Mouse (Mus musculus): ENCODE measurements around the gene C730034F03Rik. TPM values are rescaled to one million over a fixed set of nuclear protein-coding genes. Genes with fewer than 3 reads are reported as not detected.

The C730034F03Rik gene
- total RNA-seq (2017) = 9.7 to 24.4 TPM (median 15.7 TPM) in 3 replicates

DNA sequence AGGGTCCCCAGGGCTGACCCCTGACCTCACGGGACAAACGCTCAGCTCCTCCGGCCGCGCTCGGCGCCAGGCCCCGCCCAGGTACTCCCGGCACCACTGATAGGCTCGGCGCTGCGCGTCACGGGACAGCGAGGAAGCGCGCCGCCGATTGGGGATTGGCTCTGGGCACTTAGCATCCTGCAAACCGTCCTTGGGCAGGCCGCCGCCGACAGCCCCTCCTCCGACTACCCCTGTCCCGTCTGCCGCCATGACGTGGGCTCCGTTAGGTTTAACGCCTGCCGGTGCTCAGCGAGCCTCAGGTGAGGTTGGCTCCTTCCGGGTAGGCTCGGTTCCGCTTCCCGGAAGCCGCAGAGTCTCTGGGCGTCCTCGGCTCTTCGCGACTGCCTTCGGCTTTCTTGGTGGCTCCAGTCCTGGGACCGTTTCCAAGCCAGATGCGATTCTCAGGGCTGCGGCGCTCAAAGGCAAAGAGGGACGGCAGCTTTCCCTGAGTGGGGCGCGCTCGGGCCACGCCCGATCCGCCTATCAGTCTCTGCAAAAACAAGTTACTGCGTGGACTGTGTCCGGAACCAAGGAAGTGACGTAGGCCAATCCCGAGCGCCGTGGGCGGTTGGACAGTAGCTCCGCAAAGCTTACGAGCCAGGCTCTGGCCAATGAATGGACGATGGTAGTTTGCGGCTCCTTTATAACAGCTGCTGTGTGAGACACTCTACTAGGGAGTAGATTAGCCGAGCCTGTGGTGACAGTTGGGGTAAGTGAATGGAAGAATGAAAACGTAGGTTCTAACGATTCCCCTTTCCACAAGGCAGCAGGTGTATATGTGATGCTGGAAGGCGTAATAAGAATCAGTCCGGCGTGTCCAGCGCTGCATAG is at the start of gene C730034F03Rik, which contains the start of the genes Gm44502 and Chkb:
C730034F03Rik (plus strand) TSS at position 238 of the 870 bp plus-strand sequence.
Gm44502 (minus strand) TSS at position 345 of the 870 bp plus-strand sequence.
Chkb (minus strand) TSS at position 557 of the 870 bp plus-strand sequence.
- ATAC-seq (replicated peaks; ENCODE audit: insufficient number of reproducible peaks, low FRiP score, low TSS enrichment, poor library complexity, severe bottlenecking) = peak; percentile 91

DNA sequence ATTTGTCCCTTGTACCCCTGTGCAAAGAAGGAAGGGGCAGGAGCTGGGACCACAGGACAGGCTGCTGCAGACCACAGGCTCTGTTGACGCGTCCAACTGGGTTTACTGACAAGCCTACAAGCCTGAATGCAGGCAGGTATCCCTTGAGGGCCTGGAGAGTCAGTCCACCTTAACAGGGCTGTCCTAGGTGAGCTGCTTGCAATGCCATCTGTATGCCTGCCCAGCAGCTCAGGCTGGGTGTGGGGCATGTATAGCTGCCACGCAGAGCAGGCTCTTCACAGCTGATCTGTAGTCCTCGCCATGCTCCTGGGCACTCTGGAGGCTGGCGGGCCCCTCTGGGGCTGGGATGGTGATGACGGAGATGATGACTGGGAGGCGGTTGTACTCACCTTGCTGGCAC is 44.8 kb upstream of the C730034F03Rik start, which contains the start of gene Klhdc7b:
Klhdc7b (plus strand) TSS at position 301 of the 400 bp plus-strand sequence.
- no peak for ATAC-seq (replicated peaks; ENCODE audit: insufficient number of reproducible peaks, low FRiP score, low TSS enrichment, poor library complexity, severe bottlenecking)

DNA sequence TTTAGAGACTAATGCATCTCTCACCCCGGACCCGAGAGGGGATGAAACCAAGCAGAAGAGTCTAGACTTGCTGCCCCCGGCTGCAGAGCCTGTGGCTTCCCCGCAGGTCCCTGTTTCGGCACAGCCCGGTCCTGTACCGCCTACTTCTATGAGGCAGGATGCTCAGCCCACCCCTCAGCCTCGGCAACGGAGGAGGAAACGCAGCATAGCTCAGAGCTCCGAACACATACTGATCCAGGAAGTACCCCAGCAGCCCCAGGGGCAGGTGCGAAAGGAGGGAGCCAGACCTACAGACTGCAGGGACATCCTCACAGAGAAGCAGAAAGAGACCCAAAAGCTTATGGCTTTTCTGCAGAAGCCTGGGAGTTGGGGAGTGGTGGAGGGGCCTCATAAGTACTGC is 42.3 kb upstream of the C730034F03Rik start:
- ATAC-seq (replicated peaks; ENCODE audit: insufficient number of reproducible peaks, low FRiP score, low TSS enrichment, poor library complexity, severe bottlenecking) = no peak

DNA sequence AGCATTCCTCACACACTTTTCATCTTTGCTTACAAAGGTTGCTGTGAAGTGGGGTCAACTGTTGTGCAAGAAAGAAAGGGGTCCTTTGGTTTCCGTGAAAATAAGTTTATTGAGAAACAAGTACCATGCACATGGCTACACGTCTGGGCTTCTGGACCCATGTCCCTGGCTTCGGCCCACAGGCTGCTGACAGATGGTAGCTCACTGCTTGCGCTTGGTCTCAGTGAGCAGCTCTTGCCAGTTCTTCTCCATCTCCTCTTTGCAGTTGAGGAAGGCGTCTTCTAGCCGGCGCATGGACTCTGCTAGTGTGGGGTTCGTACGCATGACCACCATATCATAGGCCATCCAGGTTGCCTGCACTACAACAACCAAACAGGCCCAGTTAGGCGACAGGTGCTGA is 39.3 kb upstream of the C730034F03Rik start:
- ATAC-seq (replicated peaks; ENCODE audit: insufficient number of reproducible peaks, low FRiP score, low TSS enrichment, poor library complexity, severe bottlenecking) = no peak

DNA sequence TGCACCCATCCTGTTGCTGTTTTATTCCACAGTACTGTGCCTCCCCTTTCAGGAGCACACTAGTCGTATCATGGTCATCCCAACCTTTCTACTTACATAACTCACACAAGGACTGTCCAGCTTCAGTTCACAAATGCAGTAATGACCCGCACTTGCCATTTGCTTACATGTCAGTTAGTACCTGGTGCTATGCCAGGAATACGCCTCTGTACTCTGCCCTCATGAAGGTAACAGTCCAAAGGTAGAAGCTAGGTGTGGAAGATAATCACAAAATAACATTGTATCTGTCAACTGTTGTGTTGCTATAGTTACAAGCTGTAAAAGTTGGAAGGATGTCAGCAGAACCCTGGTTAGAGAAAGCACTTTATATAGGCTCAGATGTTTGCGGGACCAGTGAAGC is 32.5 kb upstream of the C730034F03Rik start:
- ATAC-seq (replicated peaks; ENCODE audit: insufficient number of reproducible peaks, low FRiP score, low TSS enrichment, poor library complexity, severe bottlenecking) = no peak

DNA sequence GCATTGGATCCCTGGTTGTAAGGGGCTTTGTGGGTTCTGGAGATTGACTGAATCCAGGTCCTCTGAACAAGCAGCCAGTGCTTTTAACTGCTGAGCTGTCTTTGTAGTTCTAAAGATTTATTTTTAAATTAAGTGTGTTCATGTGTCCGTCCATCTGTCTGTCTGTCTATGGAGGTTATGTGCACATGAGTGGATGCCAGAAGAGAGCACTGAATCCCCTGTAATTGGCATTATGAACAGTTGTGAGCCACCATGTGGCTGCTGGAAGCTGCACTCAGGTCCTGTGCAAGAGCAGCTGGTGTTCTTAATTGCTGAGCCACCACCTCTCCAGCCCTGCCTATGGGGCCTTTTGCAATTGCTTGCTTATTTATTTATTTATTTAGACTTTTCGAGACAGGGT is 31.2 kb upstream of the C730034F03Rik start:
- no peak for ATAC-seq (replicated peaks; ENCODE audit: insufficient number of reproducible peaks, low FRiP score, low TSS enrichment, poor library complexity, severe bottlenecking)

DNA sequence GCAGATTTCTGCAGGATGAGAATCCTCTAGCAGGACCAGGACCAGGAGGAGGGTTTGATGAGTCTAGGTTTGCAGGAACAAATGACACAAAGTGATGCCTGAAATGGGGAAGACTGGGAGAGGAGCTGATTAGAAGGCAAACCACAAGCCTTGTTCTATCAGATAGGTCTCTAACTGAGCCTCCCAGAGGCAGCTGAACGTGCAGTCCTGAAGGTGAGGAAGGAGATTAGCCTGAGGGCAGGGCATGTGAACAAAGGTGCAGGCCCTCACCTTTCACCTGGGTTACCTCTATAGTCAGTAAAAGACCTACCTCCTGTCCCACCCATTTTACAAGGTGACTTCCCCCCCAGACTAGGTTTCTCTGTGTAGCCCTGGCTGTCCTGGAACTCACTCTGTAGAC is 29.7 kb upstream of the C730034F03Rik start:
- ATAC-seq (replicated peaks; ENCODE audit: insufficient number of reproducible peaks, low FRiP score, low TSS enrichment, poor library complexity, severe bottlenecking) = no peak

DNA sequence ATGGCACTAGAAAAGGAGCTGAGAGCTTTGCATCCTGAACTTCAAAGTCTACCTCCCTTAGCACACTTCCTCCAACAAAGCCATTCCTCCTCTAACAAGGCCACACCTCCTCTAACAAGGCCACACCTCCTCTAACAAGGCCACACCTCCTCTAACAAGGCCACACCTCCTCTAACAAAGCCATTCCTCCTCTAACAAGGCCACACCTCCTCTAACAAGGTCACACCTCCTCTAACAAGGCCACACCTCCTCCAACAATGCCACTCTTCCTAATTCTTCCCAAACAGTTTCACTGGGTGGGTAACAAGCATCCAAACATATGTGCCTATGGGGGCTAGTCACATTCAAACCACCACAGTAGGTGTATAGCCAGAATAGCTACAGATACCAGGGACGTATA is 26.9 kb upstream of the C730034F03Rik start:
- ATAC-seq (replicated peaks; ENCODE audit: insufficient number of reproducible peaks, low FRiP score, low TSS enrichment, poor library complexity, severe bottlenecking) = no peak

DNA sequence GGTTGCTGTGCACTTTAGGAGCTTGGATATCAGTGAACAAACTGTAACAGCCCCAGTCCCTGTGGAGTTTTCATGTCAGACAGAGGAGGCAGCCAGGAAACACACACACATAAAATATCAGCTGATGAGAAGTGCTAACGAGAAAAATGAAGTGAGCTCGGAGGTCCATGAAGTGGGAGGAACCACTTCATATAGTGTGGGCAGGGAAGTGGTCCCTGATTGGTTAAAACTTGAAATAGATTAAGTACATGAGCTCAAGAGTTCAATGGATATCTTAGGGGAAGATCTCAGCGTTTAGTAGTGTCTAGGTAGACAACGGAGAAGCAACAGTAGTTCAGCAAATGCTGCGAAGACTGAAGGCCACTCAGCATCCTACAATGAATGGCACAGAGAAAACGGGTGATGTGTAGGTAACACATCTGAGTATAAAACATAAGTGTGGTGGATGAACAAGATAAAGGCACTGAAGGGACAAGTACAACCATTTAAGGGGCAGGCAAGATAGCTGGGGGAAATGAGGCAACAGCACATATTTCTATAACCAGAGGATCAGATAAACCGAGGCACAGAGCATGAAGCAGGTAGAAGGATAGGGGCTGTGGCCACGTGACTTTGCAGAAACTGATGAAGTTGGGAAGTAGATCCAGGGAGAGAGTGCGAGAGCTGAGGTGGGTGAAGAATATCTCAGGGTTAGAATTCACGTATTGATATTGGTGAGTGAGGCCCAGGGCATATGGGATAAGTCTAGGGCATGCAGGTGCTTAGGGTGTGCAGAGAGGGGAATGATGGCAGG is 24.4 kb upstream of the C730034F03Rik start:
- no peak for ATAC-seq (replicated peaks; ENCODE audit: insufficient number of reproducible peaks, low FRiP score, low TSS enrichment, poor library complexity, severe bottlenecking)

DNA sequence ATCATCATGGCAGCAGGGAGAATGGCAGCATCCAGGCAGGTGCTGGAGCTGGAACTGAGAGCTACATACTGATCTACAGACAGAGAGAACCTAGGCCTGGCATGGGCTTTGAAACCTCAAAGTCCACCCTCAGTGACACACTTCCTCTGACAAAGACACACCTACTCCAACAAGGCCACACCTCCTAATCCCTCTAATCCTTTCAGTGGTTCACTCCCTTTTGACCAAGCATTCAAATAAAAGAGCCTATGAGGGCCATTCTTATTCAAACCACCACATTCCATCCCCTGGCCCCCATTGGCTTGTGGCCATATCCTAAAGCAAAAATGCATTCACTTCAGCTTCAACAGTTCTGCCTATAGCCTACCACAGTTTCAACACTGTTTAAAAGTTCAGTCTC is 22.7 kb upstream of the C730034F03Rik start:
- no peak for ATAC-seq (replicated peaks; ENCODE audit: insufficient number of reproducible peaks, low FRiP score, low TSS enrichment, poor library complexity, severe bottlenecking)

DNA sequence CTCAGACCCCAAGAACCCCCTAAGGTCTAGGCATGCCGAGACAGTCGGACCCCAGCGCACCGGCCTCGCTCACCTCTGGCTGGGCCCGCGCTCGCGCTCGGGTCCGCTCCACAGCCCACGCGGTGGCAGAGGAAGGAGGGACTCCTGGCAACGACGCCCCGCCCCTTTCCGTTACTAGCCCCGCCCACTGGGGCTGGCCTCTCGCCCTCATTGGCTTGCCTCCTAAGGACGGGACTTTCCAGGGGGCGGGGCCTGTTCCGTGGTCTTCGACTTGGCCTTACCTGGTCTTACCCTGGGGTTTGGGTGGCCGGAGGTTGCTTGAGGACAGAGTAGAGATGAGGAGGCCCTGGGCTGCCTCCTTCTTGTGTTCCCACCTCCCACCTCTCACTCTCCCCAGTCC is 19.3 kb upstream of the C730034F03Rik start, which contains the start of gene Syce3:
Syce3 (minus strand) TSS at position 386 of the 400 bp plus-strand sequence.
- no peak for ATAC-seq (replicated peaks; ENCODE audit: insufficient number of reproducible peaks, low FRiP score, low TSS enrichment, poor library complexity, severe bottlenecking)

DNA sequence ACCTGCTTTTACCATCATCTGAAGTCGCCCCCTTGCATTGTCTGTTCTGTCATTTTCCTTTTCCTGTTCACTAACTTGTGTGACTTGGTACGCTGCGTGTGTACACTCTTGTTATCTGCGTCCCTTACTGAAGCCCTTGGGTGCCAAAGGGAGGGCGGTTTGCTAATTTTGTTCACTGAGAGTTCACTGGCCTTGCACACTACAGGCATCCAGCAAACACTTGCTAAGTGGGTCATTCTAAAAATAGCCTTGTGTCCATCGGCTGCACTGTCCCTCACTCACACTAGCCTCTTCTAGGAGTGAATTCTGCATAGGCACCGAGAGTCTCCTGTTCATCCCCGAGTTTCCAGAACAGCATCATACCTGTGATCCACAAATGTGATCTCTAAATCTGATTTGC is 14.1 kb upstream of the C730034F03Rik start:
- ATAC-seq (replicated peaks; ENCODE audit: insufficient number of reproducible peaks, low FRiP score, low TSS enrichment, poor library complexity, severe bottlenecking) = no peak

DNA sequence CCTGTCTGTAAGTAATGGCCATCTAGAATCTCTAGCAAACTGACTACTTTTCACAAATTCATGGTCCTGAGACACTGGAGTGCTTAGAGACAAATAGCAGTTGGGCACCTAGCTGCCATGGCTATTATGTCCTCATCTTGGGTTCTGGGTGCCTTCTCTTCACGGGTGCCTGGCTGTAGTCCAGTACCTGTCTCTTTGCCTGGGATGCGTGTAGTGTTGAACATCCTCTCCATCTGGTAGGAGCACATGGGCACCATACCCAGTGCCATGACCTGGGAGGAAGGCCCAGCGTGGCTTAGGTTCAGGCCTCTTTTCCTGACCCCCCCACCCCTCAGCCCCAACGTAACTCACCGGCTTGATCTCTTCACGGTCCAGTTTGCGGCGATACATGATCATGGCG is 7.5 kb upstream of the C730034F03Rik start:
- ATAC-seq (replicated peaks; ENCODE audit: insufficient number of reproducible peaks, low FRiP score, low TSS enrichment, poor library complexity, severe bottlenecking) = no peak

DNA sequence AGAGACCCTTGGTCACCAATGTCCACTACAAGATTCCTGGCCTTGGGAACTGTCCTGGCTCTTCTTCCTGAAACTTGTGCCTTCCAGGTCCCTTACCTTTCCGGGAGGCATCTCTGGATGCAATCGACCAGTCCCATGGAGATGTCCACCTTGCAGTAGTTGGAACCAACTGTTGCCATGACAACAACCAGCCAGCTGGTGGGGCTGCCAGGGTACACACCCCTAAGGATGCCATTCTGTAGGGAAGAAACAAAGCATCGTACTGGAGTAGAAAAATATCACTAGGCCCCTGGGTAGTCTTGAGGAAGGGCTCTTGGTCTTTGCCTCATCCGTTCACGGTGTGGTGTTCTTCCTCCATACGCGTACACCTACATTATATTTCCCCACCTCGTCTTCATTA is 4.8 kb upstream of the C730034F03Rik start:
- ATAC-seq (replicated peaks; ENCODE audit: insufficient number of reproducible peaks, low FRiP score, low TSS enrichment, poor library complexity, severe bottlenecking) = no peak

DNA sequence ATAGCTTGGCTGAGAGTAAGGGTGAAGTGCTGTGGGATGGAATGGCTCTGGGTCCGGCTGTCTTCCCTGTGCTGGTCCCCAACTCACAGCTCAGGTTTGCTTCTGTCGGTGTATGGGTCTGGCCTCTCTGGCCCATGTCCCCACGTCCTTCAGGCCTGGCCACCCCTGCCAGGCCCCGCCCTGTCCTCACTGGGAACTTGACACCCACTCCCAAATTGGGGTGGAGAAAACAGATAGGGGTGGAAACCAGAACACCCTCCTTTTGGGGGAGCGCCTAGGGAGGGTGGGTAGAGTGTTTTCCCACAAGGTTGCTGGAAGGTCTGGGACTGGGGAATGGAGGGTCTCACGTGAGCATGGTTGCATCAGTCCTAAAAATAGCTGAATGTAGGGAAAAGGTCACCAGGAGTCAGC is 3.7 kb upstream of the C730034F03Rik start, which contains the start of gene Cpt1b:
Cpt1b (minus strand) TSS at position 153 of the 411 bp plus-strand sequence.
- no peak for ATAC-seq (replicated peaks; ENCODE audit: insufficient number of reproducible peaks, low FRiP score, low TSS enrichment, poor library complexity, severe bottlenecking)

DNA sequence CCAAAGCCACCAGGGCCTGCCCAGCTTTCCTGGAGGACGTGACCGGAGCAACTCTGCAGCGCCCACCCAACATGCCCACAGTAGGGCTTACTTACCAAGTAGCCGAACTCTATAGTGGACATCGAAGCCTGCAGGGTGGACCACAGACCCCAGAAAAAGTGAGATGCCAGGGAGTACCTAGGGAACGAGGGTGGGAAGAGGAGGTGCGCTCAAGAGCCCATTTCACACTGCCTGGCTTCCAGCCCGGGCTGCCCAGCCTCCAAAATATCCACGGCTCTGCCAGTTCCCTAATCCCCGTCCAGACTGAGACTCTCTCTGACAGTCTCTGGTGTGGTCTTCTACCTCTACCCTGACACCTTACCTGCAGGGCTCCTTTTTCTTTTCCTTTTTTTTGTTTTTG is 2.7 kb upstream of the C730034F03Rik start:
- ATAC-seq (replicated peaks; ENCODE audit: insufficient number of reproducible peaks, low FRiP score, low TSS enrichment, poor library complexity, severe bottlenecking) = no peak

DNA sequence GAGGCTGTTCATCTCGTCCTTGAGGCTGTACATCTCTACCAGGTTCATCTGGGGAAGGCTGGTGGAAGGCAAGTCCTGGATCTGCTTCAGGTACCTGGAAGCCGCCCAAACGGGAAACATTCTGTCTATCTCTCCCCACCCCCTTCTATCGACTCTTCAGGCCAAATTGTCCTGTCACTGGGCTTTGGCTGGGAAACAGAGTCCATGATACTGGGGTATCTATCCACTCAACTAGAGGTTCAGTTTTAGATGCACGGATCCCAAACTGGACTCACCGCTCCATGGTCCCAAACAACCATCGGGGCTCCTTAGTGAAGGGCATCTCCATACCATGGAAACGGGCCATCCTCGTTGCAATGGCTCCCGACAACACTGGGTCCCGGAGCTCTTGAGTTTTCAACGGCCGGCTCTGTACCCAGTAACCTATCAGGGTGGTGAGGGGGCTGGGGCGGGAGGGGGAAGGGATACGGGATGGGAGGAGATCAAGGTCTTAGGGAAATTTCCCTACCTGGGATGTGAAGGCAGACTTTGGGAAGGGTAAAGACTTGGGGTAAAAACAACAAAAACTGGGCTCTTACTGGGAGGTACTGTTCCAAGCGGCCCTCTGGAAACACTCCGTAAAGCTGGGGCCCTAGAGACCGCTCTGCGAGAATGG is 1.1 kb upstream of the C730034F03Rik start:
- ATAC-seq (replicated peaks; ENCODE audit: insufficient number of reproducible peaks, low FRiP score, low TSS enrichment, poor library complexity, severe bottlenecking) = no peak

DNA sequence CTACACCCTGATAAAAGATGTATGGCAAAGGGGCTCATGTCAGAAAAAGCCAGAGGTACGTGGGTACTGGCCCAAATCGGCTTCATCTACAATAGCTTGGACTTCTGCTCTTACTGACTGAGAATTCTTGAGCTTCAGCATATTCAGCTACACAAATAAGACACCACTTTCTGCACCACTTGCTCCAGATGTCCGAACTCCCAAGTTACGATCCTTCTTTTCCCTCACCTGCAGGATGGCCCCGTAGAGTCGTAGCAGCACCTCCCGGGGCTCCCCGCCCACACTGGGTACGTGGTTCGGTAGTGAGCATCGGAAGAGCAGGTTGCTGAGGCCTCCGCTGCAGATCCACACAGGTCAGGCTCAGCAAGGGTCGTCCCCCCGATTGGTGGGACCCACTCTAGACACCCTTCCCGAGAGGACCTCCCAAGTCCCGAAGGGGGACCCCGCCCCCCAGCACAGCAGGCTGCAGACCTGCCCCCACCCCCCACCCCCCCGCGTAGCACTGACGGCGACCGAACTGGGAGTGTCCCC is 503 bp upstream of the C730034F03Rik start:
- 0 out of 2 replicates have a peak, but pooled peaks have one; percentile 1 for ATAC-seq (replicated peaks; ENCODE audit: insufficient number of reproducible peaks, low FRiP score, low TSS enrichment, poor library complexity, severe bottlenecking)

DNA sequence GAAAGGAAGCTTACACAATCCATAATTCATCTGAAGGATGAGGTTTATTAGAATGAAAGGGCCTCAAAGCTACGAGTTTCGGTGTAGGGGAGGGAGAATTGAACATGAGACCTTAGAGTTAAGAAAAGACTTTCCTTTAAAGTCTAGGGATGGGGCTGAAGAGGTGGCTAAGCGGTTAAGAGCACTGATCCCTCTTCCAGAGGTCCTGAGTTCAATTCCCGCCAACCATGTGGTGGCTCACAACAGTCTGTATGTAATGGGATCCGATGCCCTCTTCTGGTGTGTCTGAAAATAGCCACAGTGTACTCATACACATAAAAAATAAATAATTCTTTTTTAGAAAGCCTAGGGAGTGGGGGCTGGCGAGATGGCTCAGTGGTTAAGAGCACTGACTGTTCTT is 952 bp downstream of the C730034F03Rik start:
- ATAC-seq (replicated peaks; ENCODE audit: insufficient number of reproducible peaks, low FRiP score, low TSS enrichment, poor library complexity, severe bottlenecking) = no peak

All from monocyte, adult 5-6 weeks (primary cell).